Mouse (Mus musculus): ENCODE measurements at regions not wholly inside any gene's neighbourhood (a gene's known extent, or its start where the extent isn't known, plus 50 kb on each side); places are given as distances from the start of the nearest gene placed in this dataset.
"Not testable (repeated sequence)": the region's sequence is repeated elsewhere in the genome, so short reads cannot be mapped to it uniquely, and the experiment has no call there.

- no peak for DNase-seq
Measured at GRCm38 (mm10) chr1:113550172-113550571, 1685.5 kb upstream of the Dsel start.

GRCm38 (mm10) chr1:113539981-113540380 is 1675.3 kb upstream of the Dsel start:
- DNase-seq, result no peak

GRCm38 (mm10) chr1:113530553-113530952 is 1665.8 kb upstream of the Dsel start:
- DNase-seq, result no peak

- DNase-seq, result no peak
Measured at GRCm38 (mm10) chr1:113495987-113496386, 1631.3 kb upstream of the Dsel start.

GRCm38 (mm10) chr1:113490243-113491003 is 1625.7 kb upstream of the Dsel start:
- no peak for DNase-seq

- no peak for DNase-seq
Measured at GRCm38 (mm10) chr1:113456538-113457273, 1592.0 kb upstream of the Dsel start.

GRCm38 (mm10) chr1:113433701-113434100 is 1569.0 kb upstream of the Dsel start:
- no peak for DNase-seq

GRCm38 (mm10) chr1:113431266-113431665 is 1566.5 kb upstream of the Dsel start:
- DNase-seq, result peak; percentile 4

GRCm38 (mm10) chr1:113412858-113413257 is 1548.1 kb upstream of the Dsel start:
- no peak for DNase-seq

GRCm38 (mm10) chr1:113395267-113395824 is 1530.6 kb upstream of the Dsel start:
- DNase-seq, result no peak

- DNase-seq, result not testable (repeated sequence)
Measured at GRCm38 (mm10) chr1:113394326-113394725, 1529.6 kb upstream of the Dsel start.

GRCm38 (mm10) chr1:113392962-113393361 is 1528.2 kb upstream of the Dsel start:
- DNase-seq, result no peak

GRCm38 (mm10) chr1:113389920-113390319 is 1525.2 kb upstream of the Dsel start:
- no peak for DNase-seq

GRCm38 (mm10) chr1:113384888-113385430 is 1520.2 kb upstream of the Dsel start:
- no peak for DNase-seq

GRCm38 (mm10) chr1:113383717-113384116 is 1519.0 kb upstream of the Dsel start:
- no peak for DNase-seq

GRCm38 (mm10) chr1:113372679-113373078 is 1508.0 kb upstream of the Dsel start:
- DNase-seq, result no peak

- DNase-seq, result peak; percentile 12
Measured at GRCm38 (mm10) chr1:113358242-113358641, 1493.5 kb upstream of the Dsel start.

- no peak for DNase-seq
Measured at GRCm38 (mm10) chr1:113308037-113308436, 1443.3 kb upstream of the Dsel start.

- peak; percentile 33 for DNase-seq
Measured at GRCm38 (mm10) chr1:113297807-113298206, 1433.1 kb upstream of the Dsel start.

GRCm38 (mm10) chr1:113288242-113288641 is 1423.5 kb upstream of the Dsel start:
- DNase-seq, result no peak

- DNase-seq, result no peak
Measured at GRCm38 (mm10) chr1:113284122-113284521, 1419.4 kb upstream of the Dsel start.

GRCm38 (mm10) chr1:113259421-113259820 is 1394.7 kb upstream of the Dsel start:
- no peak for DNase-seq

- no peak for DNase-seq
Measured at GRCm38 (mm10) chr1:113247325-113247724, 1382.6 kb upstream of the Dsel start.

GRCm38 (mm10) chr1:113210095-113210494 is 1345.4 kb upstream of the Dsel start:
- no peak for DNase-seq

Data from right cerebral cortex, postnatal 4 days (tissue).